Mouse (Mus musculus) hindbrain, postnatal 0 days (tissue): ENCODE results near the gene Hectd3. TPM values are rescaled to one million over a fixed set of nuclear protein-coding genes. Genes with fewer than 3 reads are reported as not detected.

Experiments used
- ATAC-seq: fragments of 200-750 bp; cut with Nextera tagmentation; 2 replicates; pipeline ENCODE4 v1.8.0; 2017; ENCODE audit warnings: mild to moderate bottlenecking, moderate TSS enrichment, moderate library complexity
- DNase-seq: peaks from one replicate; pipeline ENCODE4 v3.0.0-alpha.2; 2015; ENCODE audit warnings: low spot score
- H3K27ac ChIP-seq: fragments of 300-500 bp; sonication (generic); 2 replicates; pipeline ENCODE4 v1.5.1; 2014; ENCODE audit warnings: mild to moderate bottlenecking
- H3K27me3 ChIP-seq: fragments of 300-500 bp; sonication (generic); 2 replicates; pipeline ENCODE4 v1.6.1; 2014; ENCODE audit warnings: low read length, mixed read lengths; ENCODE audit not compliant: insufficient read depth
- H3K36me3 ChIP-seq: fragments of 300-500 bp; sonication (generic); 2 replicates; pipeline ENCODE4 v1.6.1; 2014; ENCODE audit warnings: low read length, mixed read lengths; ENCODE audit not compliant: insufficient read depth
- H3K4me1 ChIP-seq: fragments of 300-500 bp; sonication (generic); 2 replicates; pipeline ENCODE4 v1.6.1; 2014; ENCODE audit warnings: antibody characterized with exemption, low read length, mixed read lengths; ENCODE audit not compliant: insufficient read depth
- H3K4me2 ChIP-seq: fragments of 300-500 bp; sonication (generic); 2 replicates; pipeline ENCODE4 v1.6.1; 2014; ENCODE audit warnings: low read depth, mild to moderate bottlenecking, low read length, moderate library complexity, mixed read lengths
- H3K4me3 ChIP-seq: fragments of 300-500 bp; sonication (generic); 2 replicates; pipeline ENCODE4 v1.5.1; 2014; ENCODE audit warnings: low read length
- H3K9ac ChIP-seq: fragments of 300-500 bp; sonication (generic); replicated peaks from 2 replicates; pipeline ENCODE4 v1.6.1; 2014; ENCODE audit warnings: mild to moderate bottlenecking, low read length, moderate library complexity, mixed read lengths
- H3K9me3 ChIP-seq: fragments of 300-500 bp; sonication (generic); 2 replicates; pipeline ENCODE4 v1.6.1; 2016; ENCODE audit warnings: low read length, mixed read lengths
- CTCF ChIP-seq: IDR thresholded peaks from 2 replicates; pipeline ENCODE4 v1.5.1; 2016; ENCODE audit warnings: antibody characterized with exemption, control low read depth, low read depth
- WGBS: fragments of 180-500 bp; shearing (Covaris S2); extraction: QIAGEN DNeasy Blood & Tissue Kit; methylation state at CpG from one replicate; pipeline ENCODE4 v1.1.7; 2014; 5-methylcytosine and 5-hydroxymethylcytosine counted together
- polyA plus RNA-seq: library from polyadenylated mRNA; unstranded; fragments of >200 nt; fragmentation: Nextera tagmentation; extraction: Ambion mirVana; gene quantifications from 2 replicates; pipeline ENCODE4 v1.2.1, GENCODE M21; 2015
- total RNA-seq: library from RNA; depleted of rRNA; stranded (reverse); fragments of >200 nt; gene quantifications from 2 replicates; pipeline ENCODE4 v1.2.3, GENCODE M21; 2014

Hectd3 gene
- total and polyA plus RNA-seq, 2 experiments from 2014 or later, result 20.2 to 49.5 TPM

GRCm38 (mm10) chr4:117001957-117002356 is 6.8 kb downstream of the Hectd3 start:
- DNase-seq (no peak), ATAC-seq (no peak)
- no peak for TF ChIP-seq CTCF
- Histone ChIP-seq H3K4me2 (no peak overlapping the region), H3K9me3 (no peaks in the 10 kb centered on the region), H3K27me3 (no peaks in the 10 kb centered on the region), H3K4me1 (no peaks in the 10 kb centered on the region), H3K36me3 (peaks cover 47% of the 10 kb centered on the region; the same call in 1 of the 2 replicates), H3K9ac (no peak overlapping the region), H3K27ac (no peak overlapping the region), H3K4me3 (no peak overlapping the region)
- 90% methylated on average over 16 of the region's 16 CpGs for WGBS

- peak; percentile 65 for ATAC-seq
- no peak overlapping the region for H3K9ac ChIP-seq
- H3K27me3 ChIP-seq, result no peaks in the 10 kb centered on the region
- no peak overlapping the region for H3K27ac ChIP-seq
- no peaks in the 10 kb centered on the region for H3K4me1 ChIP-seq
- 58% methylated on average over 38 of the region's 38 CpGs for WGBS
- no peak overlapping the region for H3K4me3 ChIP-seq
- peaks cover 47% of the 10 kb centered on the region; the same call in 1 of the 2 replicates for H3K36me3 ChIP-seq
- H3K4me2 ChIP-seq, result no peak overlapping the region
- TF ChIP-seq CTCF, result peak; percentile 86
- DNase-seq, result peak; percentile 83
- H3K9me3 ChIP-seq, result no peaks in the 10 kb centered on the region
These were observed 7.7 kb downstream of the Hectd3 start for GRCm38 (mm10) chr4:117002543-117003521.

- no peak overlapping the region for H3K4me3 ChIP-seq
- ATAC-seq, result no peak
- WGBS, result 82% methylated on average over 4 of the region's 4 CpGs
- H3K4me1 ChIP-seq, result no peaks in the 10 kb centered on the region
- TF ChIP-seq CTCF, result no peak
- H3K27me3 ChIP-seq, result no peaks in the 10 kb centered on the region
- no peak overlapping the region for H3K4me2 ChIP-seq
- no peaks in the 10 kb centered on the region for H3K9me3 ChIP-seq
- H3K36me3 ChIP-seq, result peaks cover 44% of the 10 kb centered on the region; the same call in 1 of the 2 replicates
- H3K27ac ChIP-seq, result no peak overlapping the region
- H3K9ac ChIP-seq, result no peak overlapping the region
- no peak for DNase-seq
These were observed 9.5 kb downstream of the Hectd3 start for GRCm38 (mm10) chr4:117004649-117005048.

DNA sequence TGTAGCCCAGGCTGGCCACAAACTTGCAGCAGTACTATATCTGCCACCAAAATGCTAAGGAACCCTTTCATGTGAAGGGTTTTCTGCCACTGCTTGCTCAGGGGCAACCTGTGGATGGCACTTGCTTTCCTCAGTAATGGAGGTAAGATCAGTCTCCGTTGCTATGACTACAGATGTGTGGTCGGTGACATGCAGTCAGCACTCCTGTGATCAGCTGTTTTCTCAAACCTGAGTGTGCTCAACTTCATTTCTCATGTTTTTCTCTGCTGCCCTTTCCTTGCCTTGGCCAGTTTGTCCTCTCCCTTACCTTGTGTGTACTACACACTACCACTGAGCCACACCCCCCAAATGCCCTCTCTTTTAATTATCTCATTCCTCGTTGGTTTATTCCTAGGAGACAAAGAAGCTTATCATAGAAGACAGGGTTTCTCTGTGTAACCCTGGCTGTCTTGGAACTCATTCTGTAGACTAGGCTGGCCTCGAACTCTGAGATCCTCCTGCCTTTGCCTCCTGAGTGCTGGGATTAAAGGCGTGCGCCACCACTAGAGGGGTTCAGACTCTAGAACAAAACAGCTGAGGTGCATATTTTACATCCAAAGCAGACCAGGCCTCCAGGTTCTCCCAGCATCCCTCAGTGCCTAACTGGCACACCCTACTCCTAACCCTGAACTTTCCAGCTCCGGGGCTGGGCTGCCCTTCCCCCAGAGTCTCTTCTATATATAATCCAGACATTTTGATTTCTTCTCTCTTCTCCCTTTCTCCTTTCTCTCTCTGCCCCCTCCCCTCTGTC is 10.7 kb downstream of the Hectd3 start:
- no peak for TF ChIP-seq CTCF
- no peaks in the 10 kb centered on the region for H3K9me3 ChIP-seq
- H3K4me3 ChIP-seq, result no peak overlapping the region
- peaks cover 33% of the 10 kb centered on the region; the same call in 1 of the 2 replicates for H3K36me3 ChIP-seq
- 78% methylated on average over 7 of the region's 7 CpGs for WGBS
- H3K4me1 ChIP-seq, result no peaks in the 10 kb centered on the region
- DNase-seq, result no peak
- H3K9ac ChIP-seq, result no peak overlapping the region
- no peak overlapping the region for H3K4me2 ChIP-seq
- no peak overlapping the region for H3K27ac ChIP-seq
- no peaks in the 10 kb centered on the region for H3K27me3 ChIP-seq
- no peak for ATAC-seq

GRCm38 (mm10) chr4:117007058-117007457 is 11.9 kb downstream of the Hectd3 start:
- no peak overlapping the region for H3K4me3 ChIP-seq
- DNase-seq (no peak), ATAC-seq (no peak)
- no peak overlapping the region for H3K9ac ChIP-seq
- TF ChIP-seq CTCF, result no peak
- no peaks in the 10 kb centered on the region for H3K4me1 ChIP-seq
- no peaks in the 10 kb centered on the region for H3K27me3 ChIP-seq
- H3K36me3 ChIP-seq, result peaks cover 25% of the 10 kb centered on the region; the same call in 1 of the 2 replicates
- no peak overlapping the region for H3K4me2 ChIP-seq
- WGBS, result 55% methylated on average over 3 of the region's 3 CpGs
- H3K9me3 ChIP-seq, result no peaks in the 10 kb centered on the region
- H3K27ac ChIP-seq, result no peak overlapping the region

DNA sequence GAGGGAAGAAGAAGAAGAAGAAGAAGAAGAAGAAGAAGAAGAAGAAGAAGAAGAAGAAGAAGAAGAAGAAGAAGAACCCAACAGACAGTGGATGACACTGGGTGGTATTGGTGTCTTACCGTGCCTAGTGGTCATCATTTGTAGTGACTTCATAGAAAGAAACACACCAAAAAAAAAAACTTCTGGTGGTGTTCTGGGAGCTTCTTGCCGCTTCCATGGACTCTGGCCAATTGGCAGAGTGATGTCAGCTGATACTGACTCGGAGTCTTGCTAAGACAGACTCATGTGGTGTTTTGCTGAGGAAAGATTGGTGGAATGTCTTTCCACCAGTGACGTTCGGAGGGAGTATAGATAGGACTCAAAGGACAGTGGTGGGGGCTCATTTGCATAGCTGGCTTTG is 15.1 kb downstream of the Hectd3 start:
- DNase-seq (no peak), ATAC-seq (no peak)
- no peak overlapping the region for H3K4me2 ChIP-seq
- H3K9me3 ChIP-seq, result no peaks in the 10 kb centered on the region
- no peak overlapping the region for H3K27ac ChIP-seq
- H3K9ac ChIP-seq, result no peak overlapping the region
- no peaks in the 10 kb centered on the region for H3K36me3 ChIP-seq
- no peak for TF ChIP-seq CTCF
- no peak overlapping the region for H3K4me3 ChIP-seq
- no peaks in the 10 kb centered on the region for H3K27me3 ChIP-seq
- WGBS, result 77% methylated on average over 5 of the region's 5 CpGs
- no peaks in the 10 kb centered on the region for H3K4me1 ChIP-seq
